Comparison of ENCODE assay signal across 23 mouse cellular contexts in the genomic region with DNA sequence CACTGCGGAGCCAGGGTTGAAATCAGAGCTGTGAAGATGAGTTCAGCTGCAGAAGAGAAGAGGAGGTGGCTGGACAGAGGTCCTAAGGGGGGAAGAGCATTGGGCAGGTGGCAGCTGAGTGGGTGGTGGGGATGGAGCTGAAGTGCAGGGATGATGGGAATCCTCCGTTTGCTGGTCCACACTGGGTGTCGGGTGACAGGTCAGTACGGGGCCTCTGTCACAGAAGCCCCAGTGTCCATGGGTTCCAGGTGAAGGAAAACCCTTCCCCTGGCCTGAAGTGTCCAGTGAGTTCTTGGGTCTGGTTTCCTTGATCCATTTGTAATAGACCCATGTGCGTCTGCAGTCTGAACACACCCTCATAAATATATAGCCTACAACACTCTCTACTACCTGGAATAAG.
"Had no signal": no experiment of that assay in that cellular context is flagged by ENCODE, and none has a peak within 500 bp of the region (broad histone marks: within the 10 kb centered on the region; RNA-seq: fewer than 3 reads in every experiment).

No protein-coding gene starts in this region.

- H3K4me3 ChIP-seq: gastrocnemius, adult 2 months; heart, adult 2 months; heart, embryonic 13.5 days; heart, embryonic 15.5 days; hindbrain, embryonic 10.5 days; hindbrain, embryonic 12.5 days; intestine, embryonic 15.5 days; left cerebral cortex, adult 2 months; limb, embryonic 10.5 days; limb, embryonic 12.5 days had no signal

- H3K27me3 ChIP-seq: intestine, embryonic 15.5 days had no signal

- H3K4me2 ChIP-seq: heart, embryonic 11.5 days; heart, embryonic 13.5 days; heart, embryonic 15.5 days; hindbrain, embryonic 12.5 days; hindbrain, embryonic 14.5 days; intestine, embryonic 15.5 days; limb, embryonic 12.5 days had no signal

- H3K9ac ChIP-seq: heart, embryonic 13.5 days; heart, embryonic 15.5 days; hindbrain, embryonic 12.5 days; hindbrain, embryonic 14.5 days; intestine, embryonic 15.5 days; limb, embryonic 12.5 days had no signal

- H3K36me3 ChIP-seq: heart, embryonic 13.5 days; heart, embryonic 15.5 days; hindbrain, embryonic 10.5 days; hindbrain, embryonic 12.5 days; intestine, embryonic 15.5 days; limb, embryonic 10.5 days; limb, embryonic 12.5 days had no signal

- H3K9me3 ChIP-seq: heart, embryonic 13.5 days; heart, embryonic 15.5 days; hindbrain, embryonic 10.5 days; hindbrain, embryonic 12.5 days; intestine, embryonic 15.5 days; limb, embryonic 10.5 days; limb, embryonic 12.5 days had no signal

- ATAC-seq: hindbrain, embryonic 16.5 days; intestine, embryonic 15.5 days; intestine, postnatal 0 days had no signal

- DNase-seq: gastrocnemius, adult 2 months; gastrocnemius, postnatal 10 days; gastrocnemius, postnatal 25 days; heart, adult 2 months; heart, postnatal 14 days; heart, postnatal 4 days; kidney, adult 18-20 months; kidney, postnatal 10 days; kidney, postnatal 25 days; kidney, postnatal 4 days; liver had no signal

- H3K27ac ChIP-seq: gastrocnemius, adult 2 months; heart, adult 2 months; heart, embryonic 13.5 days; heart, embryonic 15.5 days; hindbrain, embryonic 10.5 days; hindbrain, embryonic 12.5 days; hindbrain, embryonic 14.5 days; intestine, embryonic 15.5 days; left cerebral cortex, adult 2 months; limb, embryonic 10.5 days; limb, embryonic 12.5 days had no signal
